Comparison of ENCODE assay signal across 23 mouse cellular contexts in genomic region chr15:86423884-86424283, GRCm38 (mm10).
DNase-seq lines count a peak whose midpoint lies in the region; ATAC-seq and TF ChIP-seq lines count a peak whose summit lies in the region.
"Had no signal": no experiment of that assay in that cellular context is flagged by ENCODE, and none has a peak within 500 bp of the region (broad histone marks: within the 10 kb centered on the region; RNA-seq: fewer than 3 reads in every experiment).

No protein-coding gene starts in this region.

- H3K9ac ChIP-seq in heart, embryonic 13.5 days = no peak overlapping the region
- H3K9ac ChIP-seq: forebrain, embryonic 15.5 days; limb, embryonic 12.5 days; midbrain, embryonic 15.5 days had no signal

- H3K36me3 ChIP-seq in heart, embryonic 13.5 days = no peaks in the 10 kb centered on the region
- H3K36me3 ChIP-seq: forebrain, embryonic 15.5 days; hindbrain, embryonic 10.5 days; limb, embryonic 12.5 days; midbrain, embryonic 15.5 days had no signal

- no peak overlapping the region for H3K4me3 ChIP-seq in heart, embryonic 13.5 days
- no peak overlapping the region for H3K4me3 ChIP-seq in bone marrow macrophage, adult 2 months (ENCODE audit: insufficient read depth, low read length)
- H3K4me3 ChIP-seq: forebrain, embryonic 15.5 days; hindbrain, embryonic 10.5 days; limb, embryonic 12.5 days; midbrain, embryonic 15.5 days; myocyte had no signal

- ATAC-seq in heart, embryonic 13.5 days (ENCODE audit: extremely low read depth, insufficient number of reproducible peaks, low FRiP score, low TSS enrichment) = no peak
- ATAC-seq: forebrain, embryonic 15.5 days; hindbrain, postnatal 0 days; intestine, postnatal 0 days; midbrain, embryonic 15.5 days had no signal

- peaks cover 75% of the 10 kb centered on the region for H3K27me3 ChIP-seq in heart, embryonic 13.5 days (replicated peaks)
- H3K27me3 ChIP-seq: forebrain, embryonic 15.5 days; limb, embryonic 12.5 days; midbrain, embryonic 15.5 days had no signal

- H3K27ac ChIP-seq in heart, embryonic 13.5 days (replicated peaks) = peak overlapping the region; percentile 62
- peak overlapping the region; percentile 20; the same call in 1 of the 2 replicates for H3K27ac ChIP-seq in bone marrow macrophage, adult 2 months (ENCODE audit: insufficient read depth, low read depth, low read length)
- H3K27ac ChIP-seq: forebrain, embryonic 15.5 days; hindbrain, embryonic 10.5 days; hindbrain, postnatal 0 days; limb, embryonic 12.5 days; midbrain, embryonic 15.5 days had no signal

- no peaks in the 10 kb centered on the region for H3K9me3 ChIP-seq in heart, embryonic 13.5 days
- H3K9me3 ChIP-seq: forebrain, embryonic 15.5 days; hindbrain, embryonic 10.5 days; limb, embryonic 12.5 days; midbrain, embryonic 15.5 days had no signal

- H3K4me2 ChIP-seq in heart, embryonic 13.5 days = no peak overlapping the region
- H3K4me2 ChIP-seq: forebrain, embryonic 15.5 days; limb, embryonic 12.5 days; midbrain, embryonic 15.5 days had no signal

- 39% methylated on average over 2 of the region's 2 CpGs for WGBS in heart, embryonic 13.5 days

- TF ChIP-seq CTCF in bone marrow macrophage, adult 2 months (IDR thresholded peaks at IDR 0.05; ENCODE audit: low read depth, low read length) = no peak

- peaks cover 54% of the 10 kb centered on the region for H3K4me1 ChIP-seq in heart, embryonic 13.5 days
- peaks cover 15% of the 10 kb centered on the region for H3K4me1 ChIP-seq in bone marrow macrophage, adult 2 months (ENCODE audit: control insufficient read depth, insufficient read depth, low read length)
- H3K4me1 ChIP-seq: midbrain, embryonic 15.5 days had no signal

- peak; percentile 45 for DNase-seq in adrenal gland, adult 8-10 months
- no peak for DNase-seq in adrenal gland, adult 18-20 months (ENCODE audit: low spot score in 2 of 2)
- DNase-seq in heart, postnatal 4 days = no peak
- DNase-seq in yolk sac, embryonic 10.5 days (ENCODE audit: low spot score) = peak; percentile 12
- no peak for DNase-seq in layer of hippocampus, adult 9-10 months (ENCODE audit: low spot score)
- DNase-seq in ovary, postnatal 36 days (ENCODE audit: low spot score) = no peak
- DNase-seq: B cell, adult 2 months; cerebellum, adult 11-12 months; cerebellum, postnatal 36 days; gastrocnemius, postnatal 36 days; lung, postnatal 14 days; right cerebral cortex, postnatal 14 days; spleen, adult 18-20 months; thymus, postnatal 25 days had no signal

- no peak for TF ChIP-seq POLR2A in bone marrow macrophage, adult 2 months (IDR thresholded peaks at IDR 0.05; ENCODE audit: borderline replicate concordance, low read depth, low read length)

Comparison
In these comparisons a context has a peak if more than half of its experiments do, and no peak if none do; other contexts are left out.
1. DNase-seq: peak in adrenal gland, adult 8-10 months (single experiment) and yolk sac, embryonic 10.5 days (single experiment); none in adrenal gland, adult 18-20 months (0 of 2), heart, postnatal 4 days (single experiment), layer of hippocampus, adult 9-10 months (single experiment) and ovary, postnatal 36 days (single experiment).